Mouse (Mus musculus) intestine, postnatal 0 days (tissue): ENCODE results near the gene Nell2. TPM values are rescaled to one million over a fixed set of nuclear protein-coding genes. Genes with fewer than 3 reads are reported as not detected.

Source experiments
- ATAC-seq: fragments of 200-750 bp; cut with Nextera tagmentation; 2 replicates; pipeline ENCODE4 v1.8.0; 2017; ENCODE audit warnings: mild to moderate bottlenecking, moderate TSS enrichment, moderate library complexity
- H3K27ac ChIP-seq: fragments of 300-500 bp; sonication (generic); 2 replicates; pipeline ENCODE4 v1.5.1; 2014; ENCODE audit warnings: mild to moderate bottlenecking, low read depth, low read length, moderate library complexity
- H3K27me3 ChIP-seq: fragments of 300-500 bp; sonication (generic); replicated peaks from 2 replicates; pipeline ENCODE4 v1.6.1; 2014; ENCODE audit warnings: low read length, mixed read lengths; ENCODE audit not compliant: control insufficient read depth, insufficient read depth
- H3K36me3 ChIP-seq: fragments of 300-500 bp; sonication (generic); 2 replicates; pipeline ENCODE4 v1.6.1; 2014; ENCODE audit warnings: mild to moderate bottlenecking, moderate library complexity; ENCODE audit not compliant: control insufficient read depth, insufficient read depth
- H3K4me1 ChIP-seq: fragments of 300-500 bp; sonication (generic); replicated peaks from 2 replicates; pipeline ENCODE4 v1.6.1; 2014; ENCODE audit warnings: antibody characterized with exemption, low read length, mixed read lengths; ENCODE audit not compliant: control insufficient read depth, insufficient read depth
- H3K4me2 ChIP-seq: fragments of 300-500 bp; sonication (generic); replicated peaks from 2 replicates; pipeline ENCODE4 v1.6.1; 2014; ENCODE audit warnings: low read depth, mild to moderate bottlenecking, moderate library complexity
- H3K4me3 ChIP-seq: fragments of 300-500 bp; sonication (generic); 2 replicates; pipeline ENCODE4 v1.5.1; 2014; ENCODE audit warnings: low read depth, low read length
- H3K9ac ChIP-seq: fragments of 300-500 bp; sonication (generic); 2 replicates; pipeline ENCODE4 v1.6.1; 2014; ENCODE audit warnings: mild to moderate bottlenecking, low read depth, low read length
- H3K9me3 ChIP-seq: fragments of 300-500 bp; sonication (generic); 2 replicates; pipeline ENCODE4 v1.6.1; 2016; ENCODE audit warnings: mixed run types; ENCODE audit not compliant: control insufficient read depth
- CTCF ChIP-seq: sonication (generic); IDR thresholded peaks from 2 replicates; pipeline ENCODE4 v1.5.1; 2016; ENCODE audit warnings: low read depth, mild to moderate bottlenecking, control low read depth, antibody characterized with exemption, moderate library complexity
- WGBS: fragments of 180-500 bp; shearing (Covaris S2); extraction: QIAGEN DNeasy Blood & Tissue Kit; methylation state at CpG from one replicate; pipeline ENCODE4 v1.1.7; 2014; 5-methylcytosine and 5-hydroxymethylcytosine counted together
- polyA plus RNA-seq: library from polyadenylated mRNA; unstranded; fragments of >200 nt; fragmentation: Nextera tagmentation; extraction: Ambion mirVana; gene quantifications from 2 replicates; pipeline ENCODE4 v1.2.1, GENCODE M21; 2015

Nell2 gene
- polyA plus RNA-seq, 1 experiment from 2014 or later, result 4.9 TPM

DNA sequence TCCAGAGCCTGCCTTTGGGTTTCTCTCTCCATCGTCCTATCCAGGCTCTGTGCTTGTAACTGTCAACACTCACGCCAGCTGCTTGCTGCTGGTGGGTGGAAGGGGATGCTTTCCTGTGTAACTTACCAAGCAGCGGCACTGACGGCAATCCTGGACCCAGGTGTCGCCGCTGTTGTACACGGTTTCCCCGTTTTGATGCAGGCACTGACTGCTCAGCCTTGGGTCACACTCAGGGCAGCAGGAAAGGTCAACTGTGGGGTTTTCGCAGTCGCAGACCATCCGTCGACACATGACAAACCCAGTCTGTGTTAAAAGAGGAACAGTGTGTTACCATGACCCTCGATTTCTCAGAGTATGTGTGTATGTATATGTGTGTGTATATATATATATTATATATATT, 297.2 kb downstream of the Nell2 start:
- H3K4me2 ChIP-seq, result no peak overlapping the region
- H3K36me3 ChIP-seq, result no peaks in the 10 kb centered on the region
- no peak overlapping the region for H3K9ac ChIP-seq
- H3K9me3 ChIP-seq, result no peaks in the 10 kb centered on the region
- H3K27ac ChIP-seq, result no peak overlapping the region
- H3K4me1 ChIP-seq, result no peaks in the 10 kb centered on the region
- WGBS, result 84% methylated on average over 13 of the region's 13 CpGs
- no peak for ATAC-seq
- no peaks in the 10 kb centered on the region for H3K27me3 ChIP-seq
- H3K4me3 ChIP-seq, result no peak overlapping the region
- TF ChIP-seq CTCF, result no peak

DNA sequence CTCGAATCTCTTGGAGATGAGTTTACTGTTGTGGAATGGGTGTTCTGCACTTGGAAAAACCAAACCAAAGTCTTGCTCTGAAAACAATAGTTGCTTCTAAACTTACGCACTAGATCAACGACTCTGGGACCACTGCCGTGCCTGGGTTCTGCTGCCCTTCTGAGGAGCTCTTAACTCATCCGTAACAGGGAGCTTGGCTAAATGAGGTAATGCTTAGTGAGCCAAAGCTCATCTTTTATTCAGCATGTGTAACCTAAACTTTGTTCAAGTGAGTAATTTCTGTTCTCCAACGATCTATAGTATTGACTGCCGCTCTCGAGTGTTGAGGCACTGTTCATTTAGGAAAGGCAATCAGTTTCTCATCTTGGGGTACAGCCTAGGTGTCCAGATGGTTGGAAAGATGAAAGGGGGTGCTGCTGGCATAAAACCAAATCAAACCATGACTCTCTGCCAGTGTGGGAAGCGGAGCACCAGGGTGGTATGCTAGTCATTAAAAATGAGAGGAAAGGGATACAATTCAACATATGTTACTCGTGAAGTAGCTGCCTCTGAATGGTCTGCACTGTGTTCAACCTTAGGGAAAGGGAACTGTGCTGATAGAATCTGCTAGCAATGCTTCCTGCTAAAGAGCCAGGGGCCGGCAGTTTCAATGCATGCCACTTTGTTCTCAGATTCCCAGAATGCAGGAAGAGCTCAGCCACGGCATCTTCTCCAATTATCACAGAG, 311.6 kb downstream of the Nell2 start:
- Histone ChIP-seq H3K4me2 (no peak overlapping the region), H3K9me3 (no peaks in the 10 kb centered on the region), H3K36me3 (no peaks in the 10 kb centered on the region), H3K4me3 (no peak overlapping the region), H3K4me1 (no peaks in the 10 kb centered on the region), H3K27ac (no peak overlapping the region), H3K27me3 (no peaks in the 10 kb centered on the region), H3K9ac (no peak overlapping the region)
- TF ChIP-seq CTCF, result no peak
- 83% methylated on average over 12 of the region's 12 CpGs for WGBS
- no peak for ATAC-seq

DNA sequence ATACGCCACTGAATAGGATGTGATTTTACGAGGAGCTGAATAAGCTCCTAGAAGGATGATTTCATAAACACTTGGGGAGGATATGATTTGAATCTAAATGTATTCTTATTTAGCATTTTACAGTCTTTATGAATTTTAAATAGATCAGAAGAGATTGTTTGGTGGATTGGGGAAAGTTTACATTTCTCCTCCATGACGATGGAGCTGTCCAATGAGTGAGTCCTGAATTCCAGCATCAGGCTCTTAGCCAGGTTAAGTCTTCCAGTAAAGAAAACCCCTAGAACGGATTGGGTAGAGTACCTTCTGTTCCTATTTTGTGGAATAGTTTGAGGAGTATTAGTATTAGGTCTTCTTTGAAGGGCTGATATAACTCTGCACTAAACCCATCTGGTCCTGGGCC, 317.8 kb downstream of the Nell2 start:
- Histone ChIP-seq H3K9me3 (no peaks in the 10 kb centered on the region), H3K4me3 (no peak overlapping the region), H3K27ac (no peak overlapping the region), H3K36me3 (no peaks in the 10 kb centered on the region), H3K4me1 (no peaks in the 10 kb centered on the region), H3K9ac (no peak overlapping the region), H3K27me3 (no peaks in the 10 kb centered on the region), H3K4me2 (no peak overlapping the region)
- TF ChIP-seq CTCF, result no peak
- no peak for ATAC-seq
- 79% methylated on average over 4 of the region's 4 CpGs for WGBS

DNA sequence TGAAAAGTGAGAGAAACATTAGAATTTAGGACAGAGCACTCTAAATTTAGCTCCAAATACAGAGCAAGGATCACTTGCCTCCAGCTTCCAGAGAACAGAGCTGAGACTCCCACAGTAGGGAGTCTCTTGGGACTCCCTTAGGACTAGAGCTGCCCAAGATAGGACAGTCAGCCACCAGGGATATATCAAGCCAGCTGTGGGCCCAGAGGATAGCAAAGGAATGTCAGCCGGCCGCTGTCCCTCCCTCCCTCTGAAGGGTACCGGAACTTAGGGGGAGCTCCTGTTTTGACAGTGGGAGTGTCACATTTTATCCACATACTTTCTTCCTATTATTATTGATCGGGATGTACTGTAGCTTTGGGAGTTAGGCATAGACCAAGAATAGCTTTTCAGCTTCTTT, 319.2 kb downstream of the Nell2 start:
- H3K9me3 ChIP-seq, result no peaks in the 10 kb centered on the region
- no peak for ATAC-seq
- no peaks in the 10 kb centered on the region for H3K4me1 ChIP-seq
- no peak overlapping the region for H3K4me3 ChIP-seq
- no peak for TF ChIP-seq CTCF
- no peaks in the 10 kb centered on the region for H3K27me3 ChIP-seq
- no peak overlapping the region for H3K9ac ChIP-seq
- WGBS, result 70% methylated on average over 4 of the region's 4 CpGs
- no peaks in the 10 kb centered on the region for H3K36me3 ChIP-seq
- H3K4me2 ChIP-seq, result no peak overlapping the region
- no peak overlapping the region for H3K27ac ChIP-seq

DNA sequence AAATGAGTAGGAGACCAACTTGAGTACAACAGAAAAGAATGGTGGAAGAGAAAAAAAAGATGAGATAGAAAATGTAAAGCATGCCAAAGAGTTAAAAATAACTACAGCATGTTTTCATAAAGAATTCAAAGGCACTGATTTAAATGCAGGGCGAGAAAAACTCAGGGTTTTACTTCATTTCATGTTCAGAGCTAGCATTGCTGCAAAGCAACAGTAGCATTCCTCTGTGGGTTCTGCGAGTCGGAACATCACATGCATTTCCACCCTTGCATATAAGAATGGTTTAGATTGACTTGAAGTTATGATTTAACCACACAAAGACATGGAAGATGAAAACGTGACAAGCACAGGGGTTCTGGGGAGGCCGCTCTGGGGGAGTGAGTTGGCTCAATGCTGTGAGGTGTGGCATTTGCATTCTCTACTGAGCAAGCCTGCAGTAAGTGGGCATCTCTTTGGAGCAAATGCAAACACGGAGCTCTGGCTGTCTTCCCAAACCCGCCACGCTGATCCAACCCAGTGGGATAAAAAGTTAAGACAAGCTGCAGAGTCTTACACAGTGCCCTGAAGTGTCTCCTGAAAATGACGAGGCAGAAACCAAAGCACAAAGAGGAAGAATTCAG, 334.6 kb downstream of the Nell2 start:
- no peak overlapping the region for H3K9ac ChIP-seq
- TF ChIP-seq CTCF, result no peak
- no peaks in the 10 kb centered on the region for H3K4me1 ChIP-seq
- ATAC-seq, result no peak
- H3K9me3 ChIP-seq, result no peaks in the 10 kb centered on the region
- no peak overlapping the region for H3K4me2 ChIP-seq
- H3K36me3 ChIP-seq, result no peaks in the 10 kb centered on the region
- WGBS, result 62% methylated on average over 9 of the region's 9 CpGs
- H3K27me3 ChIP-seq, result no peaks in the 10 kb centered on the region
- H3K27ac ChIP-seq, result no peak overlapping the region
- no peak overlapping the region for H3K4me3 ChIP-seq

DNA sequence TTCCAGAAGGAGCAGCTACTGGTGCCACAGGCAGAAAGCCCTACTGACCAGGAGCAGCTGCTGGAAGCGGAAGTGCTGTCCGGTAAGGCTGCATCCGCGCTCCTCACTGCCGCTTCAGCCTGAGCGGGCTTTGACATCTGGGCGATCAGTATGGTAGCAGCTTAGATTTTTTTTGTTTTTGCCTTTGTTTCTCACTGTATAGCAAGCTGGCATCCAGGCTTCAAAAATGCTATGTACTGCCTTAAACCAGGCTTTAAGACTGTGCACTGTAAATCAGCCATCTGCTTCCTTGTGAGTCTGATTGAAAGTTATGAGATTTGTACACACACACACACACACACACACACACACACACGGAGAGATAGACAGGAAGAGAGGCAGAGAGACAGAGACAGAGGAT, 335.4 kb downstream of the Nell2 start:
- Histone ChIP-seq H3K9me3 (no peaks in the 10 kb centered on the region), H3K27me3 (no peaks in the 10 kb centered on the region), H3K9ac (no peak overlapping the region), H3K4me3 (no peak overlapping the region), H3K4me1 (no peaks in the 10 kb centered on the region), H3K36me3 (no peaks in the 10 kb centered on the region), H3K27ac (no peak overlapping the region), H3K4me2 (no peak overlapping the region)
- WGBS, result 79% methylated on average over 8 of the region's 8 CpGs
- ATAC-seq, result no peak
- TF ChIP-seq CTCF, result no peak
